Mouse (Mus musculus): ENCODE data around the gene Taar1. TPM values are rescaled to one million over a fixed set of nuclear protein-coding genes. Genes with fewer than 3 reads are reported as not detected.

Gene Taar1
- total RNA-seq (2021), result not detected
- long read RNA-seq, experiment 1, result 0 reads
- long read RNA-seq, experiment 2, result 0 reads

DNA sequence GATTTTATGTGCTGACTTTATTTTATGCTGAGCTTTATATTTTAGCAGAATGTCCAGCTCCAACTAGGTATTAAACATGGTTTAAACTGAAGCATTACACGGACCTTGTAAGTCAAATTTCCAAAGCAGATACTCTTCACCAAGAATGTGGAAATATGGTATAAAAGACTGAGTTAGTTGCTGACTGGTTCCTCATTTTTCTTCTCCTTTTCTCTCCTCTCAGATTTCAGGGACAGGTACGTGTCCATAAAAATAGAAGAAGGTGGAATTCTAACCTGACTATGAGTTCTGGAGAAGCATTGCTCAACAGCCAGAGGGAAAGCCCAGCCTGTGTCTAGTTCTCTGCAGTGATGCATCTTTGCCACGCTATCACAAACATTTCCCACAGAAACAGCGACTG lies at the start of gene Taar1:
Gene Taar1 (plus strand): TSS at position 301 of the 400 bp plus-strand sequence.
- DNase-seq, result no peak

DNA sequence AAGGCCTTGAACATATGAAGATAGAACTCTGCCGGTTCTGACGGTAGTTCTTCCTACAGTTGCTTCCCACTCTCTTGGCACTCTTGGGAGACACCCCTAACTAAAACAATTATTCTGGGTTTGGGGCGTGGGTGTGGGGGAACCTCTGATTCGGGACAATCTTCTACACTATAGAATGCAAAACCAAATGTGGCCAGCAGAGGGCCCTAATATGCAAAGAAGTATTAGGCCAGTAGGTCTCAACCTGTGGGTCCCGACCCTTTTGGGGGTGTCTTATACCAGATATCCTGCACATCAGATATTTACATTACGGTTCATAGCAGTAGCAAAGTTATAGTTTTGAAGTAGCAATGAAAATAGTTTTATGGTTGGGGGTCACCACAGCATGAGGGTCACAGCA lies 39.5 kb upstream of the Taar1 start:
- peak in 1 of 2 experiments; percentile 44 for DNase-seq

DNA sequence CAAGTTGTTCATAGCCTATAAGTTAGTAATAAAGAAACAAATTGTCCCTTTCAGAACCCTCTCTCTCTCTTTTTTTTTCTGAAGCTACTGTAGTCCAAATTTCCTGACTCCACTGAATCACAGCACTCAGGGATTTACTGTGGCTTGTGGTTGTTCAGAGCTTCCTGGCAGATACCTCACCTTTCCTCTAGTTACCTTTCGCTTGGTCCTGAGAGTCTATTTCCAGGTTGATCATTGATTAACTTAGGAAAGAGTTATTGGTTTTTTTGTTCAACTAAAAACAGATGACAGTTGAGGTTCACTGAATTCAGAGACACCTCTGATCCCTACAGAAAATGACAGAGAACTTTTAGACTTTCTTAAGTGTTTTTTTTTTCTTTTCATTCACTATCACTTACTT lies 35.2 kb upstream of the Taar1 start:
- DNase-seq, result no peak

DNA sequence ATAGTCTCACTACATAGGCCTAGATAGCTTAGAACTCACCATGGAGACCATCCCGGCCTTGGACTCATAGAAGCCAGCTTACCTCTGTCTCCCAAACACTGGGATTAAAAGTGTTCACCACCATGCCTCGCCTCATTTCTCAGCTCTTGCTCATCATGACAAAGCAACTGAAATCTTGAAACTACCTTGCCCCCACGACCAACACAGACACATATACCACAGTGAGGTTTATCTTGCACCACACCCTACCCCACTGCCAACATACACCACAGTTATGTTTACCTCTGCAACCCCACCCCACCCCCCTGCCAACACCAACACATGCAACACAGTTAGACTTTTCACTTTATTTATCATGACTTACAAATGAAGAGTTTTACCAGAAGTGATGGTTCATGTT lies 34.1 kb upstream of the Taar1 start:
- DNase-seq, result no peak

DNA sequence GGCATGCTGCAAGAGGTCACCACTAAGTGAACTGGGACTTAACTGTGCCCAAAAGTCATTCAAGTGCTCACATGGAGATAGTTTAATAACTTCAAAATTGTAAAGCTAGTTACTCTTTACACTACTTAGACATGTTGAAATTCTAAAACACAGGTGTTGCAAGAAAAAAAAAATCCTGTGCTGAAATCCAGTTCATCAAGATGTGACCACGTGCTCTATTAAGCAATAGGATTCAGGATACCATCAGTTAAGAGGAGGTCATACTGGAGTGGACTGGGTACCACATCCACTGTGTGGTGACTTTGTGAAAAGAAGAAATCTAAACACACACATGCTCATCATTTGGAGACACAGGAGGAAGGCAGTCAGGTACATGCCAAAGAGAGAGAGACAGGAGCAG lies 27.2 kb upstream of the Taar1 start:
- no peak for DNase-seq

DNA sequence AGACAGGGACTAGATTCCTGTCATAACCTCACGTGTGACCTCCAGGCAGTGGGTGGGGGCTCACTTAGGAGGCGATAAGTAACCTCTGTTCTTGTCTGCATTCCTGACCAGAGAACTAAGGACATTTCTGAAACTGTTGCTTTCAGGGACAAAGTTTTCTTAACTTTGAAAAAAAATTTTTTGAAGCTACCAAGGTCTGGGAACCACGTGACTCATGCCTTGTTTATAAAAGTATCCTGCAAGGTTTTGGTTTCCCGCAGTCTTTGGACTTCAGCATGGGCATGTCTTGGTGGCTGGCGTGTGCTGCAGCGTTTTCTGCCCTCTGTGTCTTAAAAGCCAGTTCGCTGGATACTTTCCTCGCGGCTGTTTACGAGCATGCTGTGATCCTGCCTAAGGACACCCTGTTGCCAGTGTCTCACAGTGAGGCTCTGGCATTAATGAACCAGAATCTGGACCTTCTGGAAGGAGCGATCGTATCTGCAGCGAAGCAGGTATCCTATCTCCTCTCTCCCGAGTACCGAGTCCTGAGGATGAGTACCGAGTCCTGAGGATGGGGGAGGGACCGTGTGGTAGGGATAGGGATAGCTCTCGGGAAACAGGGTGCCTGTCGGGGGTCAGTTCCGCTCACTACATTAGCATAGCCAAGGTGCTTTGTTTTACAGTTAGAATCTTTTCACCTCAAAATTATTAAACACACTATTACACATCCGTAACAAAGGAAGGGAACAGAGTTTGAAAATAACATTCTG lies 25.4 kb upstream of the Taar1 start, which contains the start of gene Vnn1:
Gene Vnn1 (plus strand): TSS at position 88 of the 749 bp plus-strand sequence.
- DNase-seq, result peak in 1 of 2 experiments; percentile 14

DNA sequence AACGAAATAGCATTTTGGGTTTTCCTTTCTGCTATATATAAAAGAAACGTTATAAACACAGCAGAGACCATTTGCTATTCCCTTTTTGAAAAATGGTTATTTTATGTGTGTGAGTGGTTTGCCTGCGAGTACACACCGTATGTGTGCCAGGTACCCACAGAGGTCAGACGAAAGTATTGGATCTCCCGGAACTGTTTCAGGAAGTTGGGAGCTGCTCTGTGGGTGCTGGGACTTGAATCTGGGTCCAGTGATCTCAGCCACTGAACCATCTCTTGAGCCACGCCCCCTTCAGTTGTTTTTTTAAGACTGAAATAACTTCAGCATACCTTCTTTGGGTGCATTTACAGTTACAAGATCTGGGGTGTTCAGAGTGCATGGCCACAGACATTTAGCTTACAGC lies 24.8 kb upstream of the Taar1 start:
- no peak for DNase-seq

DNA sequence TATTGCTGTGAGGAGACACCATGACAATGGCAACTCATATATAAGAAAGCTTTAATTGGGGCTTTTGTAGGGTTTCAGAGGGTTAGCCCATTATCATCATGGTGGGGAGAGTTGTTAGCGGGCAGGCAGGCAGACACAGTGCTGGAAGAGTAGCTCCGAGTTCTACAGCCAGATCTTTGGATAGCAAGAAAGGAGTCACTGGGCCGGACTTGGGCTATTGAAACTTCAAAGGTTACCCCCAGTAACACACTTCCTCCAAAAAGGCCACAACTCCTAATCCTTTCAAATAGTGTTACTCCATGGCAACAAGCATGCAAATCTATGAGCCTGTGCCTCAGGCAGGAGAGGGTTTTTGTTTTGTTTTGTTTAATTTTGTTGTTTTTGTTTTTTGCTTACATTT lies 19.0 kb upstream of the Taar1 start:
- no peak for DNase-seq

DNA sequence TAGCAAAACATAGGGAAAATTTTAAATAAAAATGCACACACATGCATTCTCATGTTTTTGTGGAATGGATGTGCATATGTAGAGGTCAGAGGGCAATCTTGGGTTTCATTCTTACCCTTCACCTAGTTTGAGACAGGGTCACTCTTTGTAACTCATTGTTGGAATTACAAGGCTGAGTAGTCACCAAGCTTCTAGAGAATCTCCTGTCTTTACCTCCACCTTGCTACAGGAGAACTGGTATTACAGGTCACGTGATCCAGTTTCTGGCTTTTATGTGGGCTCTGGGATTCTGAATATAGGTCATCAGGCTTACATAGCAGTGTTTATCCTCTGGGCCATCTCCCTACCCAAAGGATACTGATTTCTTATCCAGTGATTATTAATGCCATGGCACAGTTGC lies 14.5 kb upstream of the Taar1 start:
- DNase-seq, result no peak

DNA sequence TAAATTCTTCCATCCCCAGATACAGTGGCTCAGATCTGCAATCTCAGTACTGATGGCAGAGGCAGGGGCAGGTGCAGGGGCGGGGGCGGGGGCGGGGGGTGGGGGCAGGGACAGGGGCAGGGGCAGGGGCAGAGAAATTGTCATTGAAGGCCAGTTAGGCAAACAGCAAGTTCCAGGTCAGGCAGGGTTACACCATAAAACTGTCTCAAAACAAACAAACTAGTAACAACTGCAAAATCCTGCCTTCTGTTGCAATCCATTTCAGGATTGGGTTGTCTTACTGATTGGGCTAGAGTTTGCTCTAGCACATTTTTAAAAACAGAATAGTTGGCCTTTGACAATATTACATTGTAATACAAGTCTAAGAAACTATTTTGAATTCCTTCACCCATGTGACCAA lies 2.3 kb downstream of the Taar1 start:
- DNase-seq, result no peak

DNA sequence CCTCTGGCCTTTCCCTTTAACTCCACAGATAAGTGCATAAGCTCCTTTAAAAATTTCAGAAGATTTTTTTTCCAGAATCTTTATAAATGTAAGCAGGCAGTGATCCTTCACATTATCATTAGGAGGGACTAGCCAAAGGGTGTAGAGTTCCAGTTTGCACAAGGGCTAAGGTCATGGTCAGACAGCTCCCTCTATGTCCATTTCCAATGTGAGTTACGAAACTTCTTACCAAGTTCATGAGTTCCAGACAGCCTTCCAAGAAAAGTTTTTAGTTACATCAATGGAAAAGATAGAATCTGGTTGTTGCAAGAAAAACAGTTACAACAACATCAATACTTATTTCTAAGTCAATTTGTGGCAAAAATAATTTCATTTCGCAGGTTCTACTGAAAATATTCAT lies 3.8 kb downstream of the Taar1 start:
- peak in 1 of 2 experiments; percentile 23 for DNase-seq

DNA sequence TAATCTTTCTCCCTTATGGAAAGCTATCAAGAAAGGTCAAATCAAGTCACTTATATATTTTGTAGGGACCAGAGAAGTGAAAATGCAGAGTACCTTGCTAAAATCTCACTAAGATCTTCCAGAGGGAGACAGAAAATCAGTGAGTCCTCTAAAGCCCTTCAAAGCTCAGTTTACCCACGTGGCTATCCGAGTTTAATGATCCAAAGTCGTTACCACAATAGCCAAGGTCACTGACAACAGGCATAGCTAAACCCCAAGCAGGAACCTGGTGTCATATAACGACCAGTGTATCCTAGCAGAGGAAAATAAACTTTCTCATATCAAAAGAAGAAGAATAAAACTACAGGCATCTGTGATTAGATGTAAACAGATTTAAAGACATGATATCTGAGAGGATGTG lies 17.5 kb downstream of the Taar1 start:
- DNase-seq, result no peak

DNA sequence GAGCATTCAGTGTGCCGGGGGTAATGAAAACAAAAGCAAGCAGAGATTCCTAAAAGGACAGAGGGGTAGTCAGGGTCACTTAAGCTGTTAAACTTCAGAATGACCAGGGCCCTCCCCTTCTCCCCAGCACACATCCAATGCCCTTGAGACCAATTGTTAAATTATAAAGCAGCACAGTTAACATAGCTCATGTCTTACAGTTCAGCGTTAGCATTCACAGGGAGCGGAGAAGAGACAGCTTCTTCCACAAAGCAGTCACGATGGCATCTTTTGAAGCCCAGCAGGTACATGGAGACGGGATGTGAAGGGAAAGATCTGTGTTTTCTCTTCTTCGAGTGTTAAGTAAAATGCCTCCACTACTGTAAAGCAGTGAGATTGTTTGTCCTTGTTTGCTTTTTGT lies 18.2 kb downstream of the Taar1 start, which contains the start of gene Taar2:
Gene Taar2 (plus strand): TSS at position 261 of the 400 bp plus-strand sequence.
- no peak for DNase-seq

DNA sequence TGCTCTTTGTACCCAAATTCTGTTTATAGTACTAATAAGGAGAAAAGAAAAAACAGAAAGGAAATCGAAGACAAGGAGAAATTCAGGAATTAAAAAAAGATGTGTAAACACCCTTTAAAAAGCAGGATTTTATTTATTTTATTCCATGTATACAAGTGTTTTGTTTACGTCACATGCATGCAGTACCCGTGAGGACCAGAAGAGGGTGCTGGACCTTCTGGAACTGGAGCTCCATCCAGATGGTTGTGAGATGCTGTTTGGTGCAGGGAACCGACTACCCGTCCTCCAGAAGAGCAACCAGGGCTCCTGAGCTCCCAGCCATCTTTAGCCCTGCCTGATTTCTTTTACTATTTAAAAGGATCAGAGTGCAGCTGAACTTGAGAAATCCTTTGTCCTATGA lies 22.3 kb downstream of the Taar1 start:
- no peak for DNase-seq

DNA sequence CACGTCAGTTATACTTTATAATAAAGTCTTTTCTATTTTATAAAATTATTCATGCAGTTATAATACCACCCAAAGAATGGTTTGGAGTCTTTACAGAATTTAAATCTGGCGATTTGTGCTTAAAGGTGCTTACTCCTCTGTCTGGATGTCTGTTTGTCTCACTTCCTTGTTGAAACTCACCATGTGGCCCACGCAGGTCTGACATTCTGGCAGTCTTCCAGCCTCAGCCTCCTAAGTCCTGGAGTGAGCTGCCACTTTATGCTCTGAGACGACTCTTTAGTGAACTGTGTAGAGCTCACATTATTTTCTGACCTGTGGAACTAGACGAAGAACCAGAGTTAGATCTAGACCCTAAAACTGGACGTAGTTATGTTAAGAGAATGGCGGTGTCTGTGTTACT lies 27.9 kb downstream of the Taar1 start:
- DNase-seq, result no peak

DNA sequence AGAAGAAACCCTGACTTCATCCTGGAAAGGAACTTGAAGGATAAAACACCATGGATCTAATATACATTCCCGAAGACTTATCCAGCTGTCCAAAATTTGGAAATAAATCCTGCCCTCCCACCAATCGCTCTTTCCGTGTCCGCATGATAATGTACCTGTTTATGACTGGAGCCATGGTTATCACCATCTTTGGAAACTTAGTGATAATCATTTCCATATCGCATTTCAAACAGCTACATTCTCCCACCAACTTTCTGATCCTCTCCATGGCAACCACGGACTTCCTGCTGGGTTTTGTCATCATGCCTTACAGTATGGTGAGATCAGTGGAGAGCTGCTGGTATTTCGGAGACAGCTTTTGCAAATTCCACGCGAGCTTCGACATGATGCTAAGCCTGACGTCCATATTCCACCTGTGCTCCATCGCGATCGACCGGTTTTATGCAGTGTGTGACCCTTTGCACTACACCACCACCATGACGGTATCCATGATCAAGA lies 29.4 kb downstream of the Taar1 start, which contains the start of gene Taar3:
Gene Taar3 (plus strand): TSS at position 51 of the 498 bp plus-strand sequence.
- DNase-seq, result no peak

DNA sequence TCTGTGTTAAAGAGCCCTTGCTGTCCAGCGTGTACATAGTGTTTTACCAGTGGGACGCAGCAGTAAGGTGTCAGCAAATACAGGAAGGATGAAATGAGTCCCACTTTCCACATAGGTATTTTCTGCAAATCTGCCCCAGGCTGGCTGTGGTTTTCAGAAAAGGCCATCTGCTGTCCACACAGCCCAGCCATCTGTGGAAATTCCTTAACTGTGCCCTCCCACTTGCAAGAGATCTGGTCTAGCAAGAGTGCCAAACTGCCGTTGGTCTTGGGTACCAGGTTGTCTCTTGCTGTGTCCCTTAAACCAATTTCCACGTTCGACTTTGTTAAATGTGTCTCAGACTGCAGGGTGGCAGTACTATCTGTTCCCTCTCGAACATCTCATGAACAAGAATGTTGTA lies 31.6 kb downstream of the Taar1 start:
- DNase-seq, result no peak

DNA sequence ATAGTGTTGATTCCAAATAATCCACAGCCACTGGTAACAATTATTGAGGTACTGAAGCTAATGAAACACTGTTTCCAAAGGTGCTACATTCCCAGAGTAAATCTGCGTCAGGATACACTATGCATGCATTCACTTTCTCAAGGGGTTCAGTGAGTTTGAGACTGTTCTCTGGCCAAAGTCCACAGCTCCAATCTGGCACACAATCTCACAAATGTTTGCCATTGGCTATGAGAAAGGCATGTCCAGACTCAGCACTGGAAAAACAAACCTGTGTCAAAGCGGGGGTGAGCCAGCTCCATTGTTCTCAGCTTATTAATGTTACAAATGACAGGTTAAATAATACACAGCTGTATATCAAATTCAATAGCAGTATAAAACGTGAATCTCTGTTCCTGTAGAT lies 38.9 kb downstream of the Taar1 start:
- no peak for DNase-seq

DNA sequence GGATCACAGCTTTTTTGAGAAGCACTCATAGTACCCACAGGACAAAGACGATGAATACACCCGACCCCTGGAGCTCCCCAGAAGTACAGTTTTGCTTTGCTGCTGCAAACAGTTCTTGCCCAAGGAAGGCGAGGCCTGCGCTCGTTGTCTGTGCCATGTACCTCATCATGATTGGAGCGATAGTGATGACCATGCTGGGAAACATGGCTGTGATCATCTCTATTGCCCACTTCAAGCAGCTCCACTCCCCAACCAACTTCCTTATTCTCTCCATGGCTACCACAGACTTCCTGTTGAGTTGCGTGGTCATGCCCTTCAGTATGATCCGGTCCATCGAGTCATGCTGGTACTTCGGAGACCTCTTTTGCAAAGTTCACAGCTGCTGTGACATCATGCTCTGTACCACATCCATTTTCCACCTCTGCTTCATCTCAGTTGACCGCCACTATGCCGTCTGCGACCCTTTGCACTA lies 40.3 kb downstream of the Taar1 start, which contains the start of gene Taar4:
Gene Taar4 (plus strand): TSS at position 51 of the 472 bp plus-strand sequence.
- no peak for DNase-seq

DNA sequence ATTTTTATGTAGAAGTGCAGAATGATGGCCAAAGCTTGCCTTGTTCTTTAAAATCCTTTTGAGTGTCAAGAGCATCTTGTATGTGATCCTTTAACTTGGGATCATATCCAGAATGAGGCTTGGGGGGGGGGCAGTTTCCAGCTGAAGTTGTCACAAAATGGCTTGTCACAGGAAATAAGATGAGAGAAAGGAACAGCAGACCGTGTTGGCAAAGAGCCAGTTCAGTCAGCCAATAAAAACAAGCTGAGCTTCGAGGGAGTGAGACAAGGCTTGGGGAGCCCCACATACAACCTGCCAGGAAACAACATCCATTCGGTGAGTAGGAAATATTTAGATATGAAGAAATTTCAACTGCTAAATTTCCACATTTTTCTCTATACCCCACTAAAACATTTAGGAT lies 43.3 kb downstream of the Taar1 start:
- peak in 1 of 2 experiments; percentile 2 for DNase-seq

DNA sequence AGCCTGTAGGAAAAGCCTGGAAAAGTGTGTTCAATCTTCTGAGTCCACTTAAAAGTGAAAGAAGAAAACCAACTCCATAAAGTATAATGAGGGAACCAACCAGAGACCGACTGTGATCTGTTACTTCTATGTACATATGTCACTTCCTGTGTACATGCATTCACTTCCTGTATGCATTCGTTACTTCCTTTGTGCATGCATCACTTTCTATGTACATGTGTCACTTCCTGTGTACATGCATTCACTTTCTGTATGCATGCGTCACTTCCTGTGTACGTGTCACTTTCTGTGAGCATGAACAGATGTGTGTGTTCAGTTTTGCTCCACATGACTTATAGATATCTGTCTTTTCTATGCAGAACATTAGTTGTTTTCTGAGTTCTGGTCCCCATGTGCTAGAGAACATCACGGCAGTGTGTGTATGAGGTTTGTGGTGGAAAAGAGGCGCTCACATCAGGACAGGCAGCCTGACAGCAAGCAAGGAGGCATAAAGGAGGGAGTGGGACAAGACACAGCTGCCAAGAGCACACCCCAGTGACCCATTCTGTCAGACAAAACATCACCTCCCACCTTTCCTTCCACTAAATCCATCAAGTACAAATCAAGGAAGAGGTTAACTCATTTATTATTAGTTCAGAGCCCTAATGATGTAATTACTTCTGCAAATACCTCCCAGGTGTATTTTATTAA lies 44.9 kb downstream of the Taar1 start:
- no peak for DNase-seq

DNA sequence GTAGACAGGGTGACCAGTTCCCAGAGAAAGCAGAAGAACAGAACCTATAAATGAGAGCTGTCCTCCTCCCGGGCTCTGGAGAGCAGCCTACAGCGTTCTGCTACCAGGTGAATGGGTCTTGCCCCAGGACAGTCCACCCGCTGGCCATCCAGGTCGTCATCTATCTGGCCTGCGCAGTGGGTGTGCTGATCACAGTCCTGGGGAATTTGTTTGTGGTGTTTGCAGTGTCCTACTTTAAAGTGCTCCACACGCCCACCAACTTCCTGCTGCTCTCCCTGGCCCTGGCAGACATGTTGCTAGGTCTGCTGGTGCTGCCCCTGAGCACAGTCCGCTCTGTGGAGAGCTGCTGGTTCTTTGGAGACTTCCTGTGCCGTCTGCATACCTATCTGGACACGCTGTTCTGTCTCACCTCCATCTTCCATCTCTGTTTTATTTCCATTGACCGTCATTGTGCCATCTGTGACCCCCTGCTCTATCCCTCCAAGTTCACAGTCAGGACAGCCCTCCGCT lies 50.6 kb downstream of the Taar1 start, which contains the start of gene Taar5:
Gene Taar5 (plus strand): TSS at position 51 of the 510 bp plus-strand sequence.
- no peak for DNase-seq

Data from heart, adult 18-20 months (tissue).